Mouse (Mus musculus) embryonic facial prominence, embryonic 14.5 days (tissue): ENCODE results near the gene Gm10518. TPM values are rescaled to one million over a fixed set of nuclear protein-coding genes. Genes with fewer than 3 reads are reported as not detected.

ENCODE experiments used
- ATAC-seq: fragments of 200-750 bp; cut with Nextera tagmentation; 2 replicates; pipeline ENCODE4 v1.8.0; 2017; ENCODE audit warnings: low read depth, moderate number of reproducible peaks, moderate TSS enrichment
- DNase-seq: peaks from one replicate; pipeline ENCODE4 v3.0.0-alpha.2; 2015; ENCODE audit warnings: low spot score
- H3K27ac ChIP-seq: fragments of 300-500 bp; sonication (generic); replicated peaks from 2 replicates; pipeline ENCODE4 v1.5.1; 2014; ENCODE audit warnings: low read depth, mild to moderate bottlenecking, low read length, moderate library complexity
- H3K27me3 ChIP-seq: fragments of 300-500 bp; sonication (generic); replicated peaks from 2 replicates; pipeline ENCODE4 v1.6.1; 2014; ENCODE audit warnings: low read length; ENCODE audit not compliant: control insufficient read depth, insufficient read depth
- H3K36me3 ChIP-seq: fragments of 300-500 bp; sonication (generic); 2 replicates; pipeline ENCODE4 v1.6.1; 2014; ENCODE audit warnings: low read length, mixed read lengths; ENCODE audit not compliant: control insufficient read depth, insufficient read depth
- H3K4me1 ChIP-seq: fragments of 300-500 bp; sonication (generic); 2 replicates; pipeline ENCODE4 v1.6.1; 2014; ENCODE audit warnings: antibody characterized with exemption, low read length; ENCODE audit not compliant: control insufficient read depth, insufficient read depth
- H3K4me2 ChIP-seq: fragments of 300-500 bp; sonication (generic); 2 replicates; pipeline ENCODE4 v1.6.1; 2014; ENCODE audit warnings: low read depth, mild to moderate bottlenecking, low read length, moderate library complexity, mixed read lengths
- H3K4me3 ChIP-seq: fragments of 300-500 bp; sonication (generic); 2 replicates; pipeline ENCODE4 v1.5.1; 2014; ENCODE audit warnings: low read depth, mild to moderate bottlenecking, low read length
- H3K9ac ChIP-seq: fragments of 300-500 bp; sonication (generic); 2 replicates; pipeline ENCODE4 v1.6.1; 2014; ENCODE audit warnings: low read depth, mild to moderate bottlenecking, low read length, moderate library complexity, mixed read lengths
- H3K9me3 ChIP-seq: fragments of 300-500 bp; sonication (generic); 2 replicates; pipeline ENCODE4 v1.6.1; 2016; ENCODE audit warnings: low read length; ENCODE audit not compliant: control insufficient read depth
- WGBS: fragments of 180-500 bp; shearing (Covaris S2); extraction: QIAGEN DNeasy Blood & Tissue Kit; methylation state at CpG from one replicate; pipeline ENCODE4 v1.1.7; 2014; 5-methylcytosine and 5-hydroxymethylcytosine counted together
- polyA plus RNA-seq: library from polyadenylated mRNA; unstranded; fragments of >200 nt; fragmentation: Nextera tagmentation; extraction: Ambion mirVana; gene quantifications from 2 replicates; pipeline ENCODE4 v1.2.1, GENCODE M21; 2014

Gm10518 gene
- not detected in 2 replicates for polyA plus RNA-seq

DNA sequence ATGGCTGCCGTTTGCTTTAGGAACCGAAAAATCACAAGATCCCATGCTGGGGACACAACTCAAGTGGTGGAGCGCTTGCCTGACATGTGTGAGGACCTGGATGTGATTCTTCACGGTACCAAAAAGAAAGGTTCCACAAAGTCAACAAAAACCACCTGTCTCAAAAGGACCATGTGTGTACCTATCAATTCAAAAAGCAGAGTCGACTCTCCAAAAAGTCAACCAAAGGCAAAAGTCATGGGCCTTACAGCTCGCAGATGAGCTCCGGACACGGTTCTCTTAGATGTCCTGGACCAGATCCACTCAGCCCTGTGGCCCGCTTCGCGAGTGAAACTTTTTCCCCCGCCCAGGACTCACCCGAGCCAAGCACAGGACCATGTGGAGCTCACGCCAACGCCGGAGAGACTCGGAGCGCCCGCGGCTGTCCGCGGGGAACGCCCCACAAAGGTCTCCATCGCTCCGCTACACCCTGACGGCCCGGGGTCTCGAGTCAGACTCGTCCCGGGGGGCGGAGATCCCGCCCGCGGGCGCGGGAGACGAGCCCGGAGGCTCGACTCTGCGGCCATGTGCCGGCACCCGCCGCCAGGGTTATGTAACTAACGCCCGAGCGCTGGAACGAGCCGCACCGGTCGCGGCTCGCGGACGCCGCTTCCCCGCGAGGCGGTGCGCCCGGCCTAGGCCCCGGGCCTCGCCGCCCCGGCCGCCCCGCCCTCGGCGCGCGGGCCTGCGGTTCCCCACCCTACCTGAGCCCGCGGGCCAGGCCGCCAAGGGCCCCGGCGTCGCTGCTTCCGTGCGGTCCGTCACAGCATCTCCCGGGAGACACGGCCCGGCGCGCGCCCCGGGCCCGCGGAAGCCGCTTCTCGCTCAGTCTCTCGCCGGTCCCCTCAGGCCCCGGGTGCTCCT lies at the start of gene Gm10518:
TSS of gene Gm10518 (plus strand) at position 767 of the 903 bp plus-strand sequence.
- peak within 1 kb of the TSS; percentile 98 for H3K9ac ChIP-seq
- peaks cover 11% of the 10 kb centered on the region; the same call in 1 of the 2 replicates for H3K4me1 ChIP-seq
- 0% methylated on average over 24 of the region's 94 CpGs for WGBS
- H3K36me3 ChIP-seq = peaks cover 16% of the 10 kb centered on the region
- no peaks in the 10 kb centered on the region for H3K9me3 ChIP-seq
- DNase-seq (peak; percentile 62), ATAC-seq (peak; percentile 54)
- peak within 1 kb of the TSS; percentile 99 for H3K27ac ChIP-seq
- H3K4me3 ChIP-seq = peak within 1 kb of the TSS; percentile 94
- H3K27me3 ChIP-seq = no peaks in the 10 kb centered on the region
- peak within 1 kb of the TSS; percentile 54 for H3K4me2 ChIP-seq

GRCm38 (mm10) chr1:179756477-179756876 lies 46.7 kb upstream of the Gm10518 start:
- DNase-seq (no peak), ATAC-seq (no peak)
- Histone ChIP-seq H3K9me3 (no peaks in the 10 kb centered on the region), H3K4me1 (no peaks in the 10 kb centered on the region), H3K9ac (no peak overlapping the region), H3K36me3 (peaks cover 87% of the 10 kb centered on the region), H3K27ac (no peak overlapping the region), H3K4me3 (no peak overlapping the region), H3K4me2 (no peak overlapping the region), H3K27me3 (no peaks in the 10 kb centered on the region)

DNA sequence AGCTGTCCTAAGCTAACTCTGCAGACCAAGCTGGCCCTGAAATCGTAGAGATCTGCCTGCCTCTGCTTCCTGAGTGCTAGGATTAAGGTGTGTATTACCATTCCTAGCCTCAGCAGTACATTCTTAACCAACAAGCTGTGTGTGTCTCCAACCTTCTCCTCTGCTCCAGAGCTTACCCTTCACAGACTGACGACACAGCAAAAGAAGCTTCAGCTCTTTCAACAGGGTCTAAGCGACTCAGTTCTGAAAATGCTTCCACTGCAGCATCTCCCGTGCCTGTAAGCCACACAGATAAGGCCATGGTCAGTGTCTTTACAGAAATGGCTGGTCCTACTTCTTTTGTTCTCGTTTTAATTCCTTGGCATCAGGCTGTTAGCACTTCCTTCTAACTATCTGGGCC lies 43.1 kb upstream of the Gm10518 start:
- H3K9ac ChIP-seq = no peak overlapping the region
- H3K4me1 ChIP-seq = no peaks in the 10 kb centered on the region
- no peaks in the 10 kb centered on the region for H3K27me3 ChIP-seq
- H3K4me2 ChIP-seq = no peak overlapping the region
- ATAC-seq (no peak), DNase-seq (no peak)
- H3K36me3 ChIP-seq = peaks cover 90% of the 10 kb centered on the region
- no peak overlapping the region for H3K4me3 ChIP-seq
- 94% methylated on average over 5 of the region's 5 CpGs for WGBS
- no peaks in the 10 kb centered on the region for H3K9me3 ChIP-seq
- no peak overlapping the region for H3K27ac ChIP-seq

GRCm38 (mm10) chr1:179760553-179760952 lies 42.6 kb upstream of the Gm10518 start:
- H3K9ac ChIP-seq = no peak overlapping the region
- WGBS = 96% methylated on average over 4 of the region's 4 CpGs
- no peak for ATAC-seq
- H3K27me3 ChIP-seq = no peaks in the 10 kb centered on the region
- no peak for DNase-seq
- H3K4me1 ChIP-seq = no peaks in the 10 kb centered on the region
- H3K4me3 ChIP-seq = no peak overlapping the region
- H3K4me2 ChIP-seq = no peak overlapping the region
- H3K27ac ChIP-seq = no peak overlapping the region
- H3K9me3 ChIP-seq = no peaks in the 10 kb centered on the region
- peaks cover 90% of the 10 kb centered on the region for H3K36me3 ChIP-seq

DNA sequence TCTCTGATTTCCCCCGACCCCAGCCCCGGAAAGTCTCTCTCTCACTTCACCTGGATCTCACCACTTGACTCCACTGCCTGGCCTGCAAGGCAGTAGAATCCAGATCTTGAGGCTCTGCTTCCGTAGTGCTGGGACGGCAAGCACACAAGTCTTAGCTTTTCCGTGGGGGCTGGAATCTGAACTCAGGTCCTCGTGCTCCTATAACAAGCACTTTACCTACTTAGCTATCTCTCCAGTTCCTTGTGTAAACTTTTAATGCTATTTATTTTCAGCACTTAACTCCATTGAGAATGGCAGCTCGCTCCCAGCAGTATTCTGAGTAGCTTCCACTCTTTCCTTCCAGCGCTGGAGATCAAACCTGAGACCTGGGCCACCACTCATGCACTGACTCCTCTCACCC lies 26.3 kb upstream of the Gm10518 start:
- ATAC-seq (no peak), DNase-seq (no peak)
- Histone ChIP-seq H3K9me3 (no peaks in the 10 kb centered on the region), H3K9ac (no peak overlapping the region), H3K4me2 (no peak overlapping the region), H3K4me1 (no peaks in the 10 kb centered on the region), H3K36me3 (peaks cover 94% of the 10 kb centered on the region), H3K27me3 (no peaks in the 10 kb centered on the region), H3K4me3 (no peak overlapping the region), H3K27ac (no peak overlapping the region)
- WGBS = 93% methylated on average over 8 of the region's 8 CpGs

GRCm38 (mm10) chr1:179784098-179784497 lies 19.1 kb upstream of the Gm10518 start:
- Histone ChIP-seq H3K4me1 (no peaks in the 10 kb centered on the region), H3K9ac (no peak overlapping the region), H3K9me3 (no peaks in the 10 kb centered on the region), H3K27me3 (no peaks in the 10 kb centered on the region), H3K4me3 (no peak overlapping the region), H3K36me3 (peaks cover 90% of the 10 kb centered on the region), H3K4me2 (no peak overlapping the region), H3K27ac (no peak overlapping the region)
- DNase-seq = no peak
- WGBS = 89% methylated on average over 4 of the region's 4 CpGs
- ATAC-seq = no peak

DNA sequence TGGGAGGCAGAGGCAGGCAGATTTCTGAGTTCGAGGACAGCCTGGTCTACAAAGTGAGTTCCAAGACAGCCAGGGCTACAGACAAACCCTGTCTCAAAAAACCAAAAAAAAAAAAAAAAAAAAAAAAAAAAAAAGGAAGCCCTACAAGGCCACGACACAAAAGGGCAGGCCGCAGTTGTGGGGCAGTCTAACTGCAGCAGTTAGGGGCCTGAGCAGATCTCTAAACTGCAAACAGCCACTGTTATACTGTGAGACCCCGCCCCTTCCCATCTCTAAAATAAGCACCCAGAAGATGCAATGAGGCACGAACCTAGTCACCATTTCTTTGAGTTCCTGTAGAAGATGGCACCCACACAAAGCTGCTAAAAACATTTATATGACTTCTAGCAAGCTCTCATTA lies 17.7 kb upstream of the Gm10518 start:
- 85% methylated on average over 5 of the region's 5 CpGs for WGBS
- ATAC-seq = no peak
- H3K4me2 ChIP-seq = no peak overlapping the region
- no peaks in the 10 kb centered on the region for H3K4me1 ChIP-seq
- no peaks in the 10 kb centered on the region for H3K27me3 ChIP-seq
- no peak overlapping the region for H3K27ac ChIP-seq
- H3K9me3 ChIP-seq = no peaks in the 10 kb centered on the region
- H3K36me3 ChIP-seq = peaks cover 90% of the 10 kb centered on the region
- DNase-seq = no peak
- H3K4me3 ChIP-seq = no peak overlapping the region
- H3K9ac ChIP-seq = no peak overlapping the region

DNA sequence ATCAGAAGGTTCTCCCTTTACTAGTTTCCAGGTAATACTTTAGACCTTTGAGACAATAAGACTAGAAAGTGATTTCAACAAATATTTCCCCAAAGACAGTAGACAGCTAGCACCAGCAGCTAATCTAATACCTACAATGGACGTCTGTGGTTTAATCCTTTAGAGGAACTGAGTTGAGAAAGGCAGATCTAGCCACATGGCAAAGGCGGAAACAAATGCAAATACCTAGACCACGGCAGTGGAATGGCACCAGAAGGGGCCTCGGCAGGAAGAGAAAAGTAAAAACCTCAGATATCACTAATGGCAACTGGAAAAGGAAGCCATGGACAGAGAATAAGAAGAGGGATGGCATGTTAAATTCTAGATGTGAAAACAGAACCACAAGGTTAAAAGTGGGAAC lies 15.9 kb upstream of the Gm10518 start:
- no peak for DNase-seq
- Histone ChIP-seq H3K4me2 (no peak overlapping the region), H3K4me3 (no peak overlapping the region), H3K9me3 (no peaks in the 10 kb centered on the region), H3K27ac (no peak overlapping the region), H3K27me3 (no peaks in the 10 kb centered on the region), H3K36me3 (peaks cover 88% of the 10 kb centered on the region), H3K4me1 (no peaks in the 10 kb centered on the region), H3K9ac (no peak overlapping the region)
- WGBS = 79% methylated on average over 4 of the region's 4 CpGs
- ATAC-seq = no peak

DNA sequence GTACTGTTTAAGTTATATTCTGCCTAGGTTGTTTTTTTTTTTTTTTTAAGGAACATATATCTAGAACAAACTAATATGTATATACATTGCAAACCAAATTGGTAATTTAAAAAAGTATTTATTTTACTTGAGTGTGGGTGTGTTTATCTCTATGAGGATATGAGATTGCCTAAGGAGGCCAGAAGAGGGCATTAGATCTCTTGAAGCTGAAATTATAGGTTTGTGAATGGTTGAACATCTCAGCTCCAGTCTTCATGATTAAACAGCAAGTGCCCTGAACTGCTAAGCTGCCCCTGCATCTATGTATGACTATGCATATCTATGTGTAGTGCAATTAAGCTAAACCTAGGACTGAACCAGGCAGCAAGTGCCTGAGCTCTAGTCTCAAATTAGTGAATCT lies 4.4 kb upstream of the Gm10518 start:
- no peak for DNase-seq
- Histone ChIP-seq H3K36me3 (peaks cover 52% of the 10 kb centered on the region), H3K9ac (no peak overlapping the region)

More for the DNA sequence above, 4.4 kb upstream of the Gm10518 start:
- Histone ChIP-seq H3K27me3 (no peaks in the 10 kb centered on the region), H3K27ac (no peak overlapping the region), H3K4me1 (peaks cover 11% of the 10 kb centered on the region; the same call in 1 of the 2 replicates), H3K4me3 (no peak overlapping the region), H3K9me3 (no peaks in the 10 kb centered on the region), H3K4me2 (no peak overlapping the region)
- no peak for ATAC-seq
